Mouse (Mus musculus): Measurements from ENCODE around the gene Actn4.

Gene Actn4

DNA sequence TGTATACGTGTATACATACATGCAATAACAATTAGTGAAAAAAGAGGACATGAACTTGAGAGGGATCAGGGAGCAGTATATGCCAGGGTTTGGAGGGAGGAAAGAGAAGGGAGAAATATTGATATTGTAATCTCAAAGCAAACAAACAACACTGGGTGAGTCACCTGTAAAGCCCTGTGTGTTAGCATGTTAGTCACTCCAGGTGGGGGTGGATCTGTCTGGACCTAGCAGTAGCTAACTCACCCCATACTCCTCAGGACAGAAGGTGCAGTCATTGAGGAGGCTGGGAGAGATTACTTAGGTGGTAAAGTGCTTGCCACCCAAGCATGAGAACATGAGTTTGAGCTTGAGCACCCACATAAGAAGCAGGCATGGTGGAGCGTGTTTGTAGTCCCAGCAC is 102.2 kb downstream of the Actn4 start:
- DNase-seq (ENCODE audit: low read depth, low spot score), result no peak

- no peak for DNase-seq (ENCODE audit: low read depth, low spot score)
Measured at GRCm38 (mm10) chr7:28850642-28851041, 111.5 kb downstream of the Actn4 start.

- DNase-seq (ENCODE audit: low read depth, low spot score), result no peak
Measured at GRCm38 (mm10) chr7:28849700-28850236, 112.4 kb downstream of the Actn4 start.

GRCm38 (mm10) chr7:28847273-28847672 is 114.9 kb downstream of the Actn4 start:
- DNase-seq (ENCODE audit: low read depth, low spot score), result no peak
